Mouse (Mus musculus) CH12.LX (cell line): ENCODE results near the gene Efnb2.

ENCODE experiments used
- CTCF ChIP-seq, 2 experiments: IDR thresholded peaks in 1 of 2; conservative IDR thresholded peaks in 1 of 2; 2 replicates each; pipeline ENCODE4 v1.5.1; 2011 to 2012; ENCODE audit warnings: low read depth in 2 of 2, low read length in 2 of 2, improper control_type of control experiment in 1 of 2, inconsistent platforms in 1 of 2, mild to moderate bottlenecking in 1 of 2, moderate library complexity in 1 of 2
- EP300 ChIP-seq: IDR thresholded peaks from 2 replicates; pipeline ENCODE4 v1.6.1; 2011; ENCODE audit warnings: low read length, improper control_type of control experiment
- ETS1 ChIP-seq: conservative IDR thresholded peaks from 2 replicates; pipeline ENCODE4 v1.6.1; 2012; ENCODE audit warnings: low read depth, mild to moderate bottlenecking, inconsistent platforms, low read length, improper control_type of control experiment, moderate library complexity
- JUND ChIP-seq: conservative IDR thresholded peaks from 2 replicates; pipeline ENCODE4 v1.6.1; 2011; ENCODE audit warnings: low read depth, low read length, improper control_type of control experiment
- MAZ ChIP-seq: IDR thresholded peaks from 2 replicates; pipeline ENCODE4 v1.6.1; 2012; ENCODE audit warnings: low read depth, mild to moderate bottlenecking, inconsistent platforms, low read length, improper control_type of control experiment, moderate library complexity
- MXI1 ChIP-seq: IDR thresholded peaks from 2 replicates; pipeline ENCODE4 v1.6.1; 2011; ENCODE audit warnings: mild to moderate bottlenecking, low read depth, low read length, improper control_type of control experiment
- MYC ChIP-seq: IDR thresholded peaks from 2 replicates; pipeline ENCODE4 v1.6.1; 2011; ENCODE audit warnings: low read depth, mild to moderate bottlenecking, improper control_type of control experiment, low read length
- POLR2AphosphoS2 ChIP-seq: IDR thresholded peaks from 2 replicates; pipeline ENCODE4 v1.6.1; 2011; ENCODE audit warnings: low read depth, low read length, improper control_type of control experiment
- TCF12 ChIP-seq: IDR thresholded peaks from 2 replicates; pipeline ENCODE4 v1.6.1; 2014; ENCODE audit warnings: low read depth, mild to moderate bottlenecking, inconsistent platforms, low read length, improper control_type of control experiment

DNA sequence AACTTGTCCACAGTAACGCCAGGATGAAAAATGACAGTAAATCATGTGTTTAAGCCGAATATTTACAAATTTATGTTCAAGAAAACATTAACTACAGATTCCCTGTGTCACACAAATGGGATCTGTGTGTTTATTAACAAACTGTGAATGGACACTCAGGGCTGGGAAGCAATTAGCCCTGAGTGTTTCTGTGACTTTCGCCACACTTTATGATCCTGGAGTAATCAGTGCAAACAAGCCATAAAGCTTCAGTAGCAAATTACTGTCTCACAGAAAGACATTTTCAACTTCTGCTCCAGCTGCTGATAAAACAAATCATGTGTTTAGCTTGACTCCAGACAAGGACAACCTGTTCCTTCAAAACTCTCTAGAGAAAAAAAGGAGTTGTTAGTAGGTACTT, 21.7 kb upstream of the Efnb2 start:
- TF ChIP-seq JUND (no peak), TCF12 (no peak), ETS1 (no peak), CTCF (conservative IDR thresholded peaks at IDR 0.05 in 1 of 2, IDR thresholded peaks at IDR 0.05 in 1 of 2; ENCODE audit: low read depth in 2 of 2, low read length in 2 of 2) (no peak), MYC (no peak), EP300 (no peak), POLR2AphosphoS2 (no peak), MXI1 (no peak), MAZ (no peak)
